Mouse (Mus musculus) lung, postnatal 36 days (tissue): ENCODE measurements at regions not wholly inside any gene's neighbourhood (a gene's known extent, or its start where the extent isn't known, plus 50 kb on each side); places are given as distances from the start of the nearest gene placed in this dataset.

Source experiments
- DNase-seq: peaks from one replicate; pipeline ENCODE4 v3.0.0; 2022; ENCODE audit warnings: mixed read lengths

GRCm38 (mm10) chr9:102449366-102449765 lies 56.2 kb upstream of the Ky start:
- DNase-seq: peak; percentile 22

- DNase-seq: peak; percentile 9
Observed at GRCm38 (mm10) chr9:102446066-102446465, 59.5 kb upstream of the Ky start.

GRCm38 (mm10) chr9:102442198-102442842 lies 63.2 kb upstream of the Ky start:
- DNase-seq: peak; percentile 7

GRCm38 (mm10) chr9:102437641-102438040 lies 67.9 kb upstream of the Ky start:
- no peak for DNase-seq

GRCm38 (mm10) chr9:102436378-102436777 lies 69.2 kb upstream of the Ky start:
- DNase-seq: peak; percentile 21

GRCm38 (mm10) chr9:102428031-102428430 lies 73.5 kb upstream of the Ephb1 start:
- DNase-seq: no peak

- DNase-seq: no peak
Observed at GRCm38 (mm10) chr9:102424672-102425345, 70.3 kb upstream of the Ephb1 start.

GRCm38 (mm10) chr9:102423919-102424671 lies 69.6 kb upstream of the Ephb1 start:
- DNase-seq: no peak

GRCm38 (mm10) chr9:102423465-102423918 lies 69.0 kb upstream of the Ephb1 start:
- DNase-seq: no peak

DNA sequence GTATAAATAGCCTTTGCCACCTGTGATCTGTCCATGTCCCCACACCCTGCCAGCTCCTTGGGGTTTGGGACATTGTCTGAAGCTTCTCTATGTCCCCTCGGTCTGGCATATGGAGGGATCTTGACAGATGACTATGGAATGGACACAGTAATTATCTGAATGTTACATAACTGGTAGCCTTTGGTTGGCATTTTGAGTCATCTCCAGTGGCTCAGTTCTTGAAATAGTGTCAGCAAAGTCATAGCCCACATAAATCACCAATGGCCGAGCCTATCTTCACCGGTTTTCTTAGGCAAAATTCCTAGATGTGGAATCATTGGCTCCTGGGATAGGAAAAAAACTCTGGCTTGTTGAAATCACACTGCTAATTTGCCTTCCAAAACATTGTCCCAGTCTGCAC lies 67.3 kb upstream of the Ephb1 start:
- DNase-seq: no peak

DNA sequence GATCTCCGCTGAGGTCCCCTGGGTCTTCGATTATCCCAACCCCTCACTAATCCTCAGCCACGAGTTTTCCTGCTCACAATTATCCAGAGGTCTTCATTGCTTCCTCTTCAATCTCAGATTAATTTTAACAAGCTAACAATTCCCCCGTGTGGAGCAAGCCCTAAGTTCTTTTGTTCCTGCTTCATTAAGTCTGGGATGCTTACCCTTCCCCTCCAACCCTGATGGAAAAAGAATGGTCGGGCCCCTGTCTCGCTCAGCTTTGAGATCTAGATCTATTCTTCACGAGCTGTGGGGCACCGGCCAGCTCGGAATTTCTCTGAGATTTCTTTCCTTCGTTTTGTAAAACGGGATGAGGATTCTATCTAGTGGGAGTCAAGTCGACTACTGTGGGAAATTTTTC lies 65.7 kb upstream of the Ephb1 start:
- DNase-seq: no peak

DNA sequence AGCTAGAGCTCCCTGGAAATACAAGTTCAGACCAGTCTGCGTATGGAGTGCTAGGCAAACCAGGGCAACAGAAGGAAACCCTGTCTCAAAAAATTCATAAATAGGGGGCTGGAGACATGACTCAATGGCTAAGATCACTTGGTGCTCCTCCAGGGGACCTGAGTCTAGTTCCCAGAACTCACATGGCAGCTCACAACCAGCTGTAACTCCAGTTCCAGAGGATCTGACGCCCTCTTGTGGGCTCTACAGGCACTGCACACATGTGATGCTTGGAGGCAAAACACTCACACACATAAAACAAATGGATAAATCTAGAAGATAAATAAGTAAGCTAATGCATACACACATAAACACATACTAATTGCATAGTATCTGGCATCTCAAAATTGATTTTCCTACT lies 59.1 kb upstream of the Ephb1 start:
- DNase-seq: no peak

GRCm38 (mm10) chr9:102410666-102411065 lies 56.2 kb upstream of the Ephb1 start:
- no peak for DNase-seq

GRCm38 (mm10) chr9:102406017-102406416 lies 51.5 kb upstream of the Ephb1 start:
- DNase-seq: no peak
